ENCODE assay signal across 14 mouse cellular contexts in the genomic region with DNA sequence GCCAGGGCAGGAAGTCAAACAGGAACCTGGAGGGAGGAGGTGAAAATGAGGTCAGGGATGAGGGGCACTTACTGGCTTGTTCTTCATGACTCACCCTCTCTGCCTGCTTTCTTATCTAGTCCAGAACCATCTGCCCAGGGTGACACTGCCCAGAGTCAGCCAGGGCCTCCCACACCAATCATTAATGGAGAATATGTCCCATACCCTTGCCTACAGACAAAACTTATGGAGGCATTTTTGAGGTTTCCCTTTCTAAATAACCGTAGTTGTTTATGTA. TPM values are rescaled to one million over a fixed set of nuclear protein-coding genes. Genes with fewer than 3 reads are reported as not detected.
DNase-seq lines count a peak whose midpoint lies in the region; ATAC-seq and TF ChIP-seq lines count a peak whose summit lies in the region.
"Had no signal": no experiment of that assay in that cellular context is flagged by ENCODE, and none has a peak within 500 bp of the region (broad histone marks: within the 10 kb centered on the region; RNA-seq: fewer than 3 reads in every experiment).

No protein-coding gene starts in this region.

- H3K9ac ChIP-seq in intestine, postnatal 0 days (ENCODE audit: low read depth, low read length) = no peak overlapping the region

- peak overlapping the region; percentile 7; the same call in 1 of the 2 replicates for H3K27ac ChIP-seq in heart, embryonic 10.5 days
- H3K27ac ChIP-seq in intestine, postnatal 0 days (ENCODE audit: low read depth, low read length) = no peak overlapping the region
- H3K27ac ChIP-seq: layer of hippocampus, adult 2 months had no signal

- H3K4me1 ChIP-seq in heart, embryonic 10.5 days = peaks cover 13% of the 10 kb centered on the region; the same call in 1 of the 2 replicates
- no peaks in the 10 kb centered on the region for H3K4me1 ChIP-seq in intestine, postnatal 0 days (replicated peaks; ENCODE audit: control insufficient read depth, insufficient read depth, low read length)

- H3K4me3 ChIP-seq in heart, embryonic 10.5 days = no peak overlapping the region
- H3K4me3 ChIP-seq in intestine, postnatal 0 days (ENCODE audit: low read depth, low read length) = no peak overlapping the region
- H3K4me3 ChIP-seq: erythroblast, embryonic 14.5 days; layer of hippocampus, adult 2 months had no signal

- intact Hi-C loops in left cerebral cortex, postnatal 14 days (cut with DNase I) = loop anchor here (5.0 to 10.0 kb wide), 4 partner anchors 107 to 467 kb away; a partner anchor contains a TSS

- no peaks in the 10 kb centered on the region for H3K36me3 ChIP-seq in heart, embryonic 10.5 days
- no peaks in the 10 kb centered on the region for H3K36me3 ChIP-seq in intestine, postnatal 0 days (ENCODE audit: control insufficient read depth, insufficient read depth)

- DNase-seq in heart, embryonic 10.5 days (ENCODE audit: low spot score) = no peak
- DNase-seq in heart, adult 18-20 months = no peak
- peak; percentile 23 for DNase-seq in lung, postnatal 10 days
- DNase-seq in lung, postnatal 25 days (ENCODE audit: low spot score) = no peak
- no peak for DNase-seq in frontal cortex, postnatal 10 days (ENCODE audit: low spot score in 2 of 2)
- no peak for DNase-seq in spleen, postnatal 14 days (ENCODE audit: low spot score in 2 of 2)
- DNase-seq in left cerebral cortex, postnatal 14 days (ENCODE audit: low spot score in 2 of 2) = no peak
- DNase-seq: cerebellum, postnatal 10 days; gastrocnemius, postnatal 25 days; retina, postnatal 1 day had no signal

- no peaks in the 10 kb centered on the region for H3K27me3 ChIP-seq in heart, embryonic 10.5 days (ENCODE audit: insufficient read depth, poor library complexity, severe bottlenecking)
- no peaks in the 10 kb centered on the region for H3K27me3 ChIP-seq in intestine, postnatal 0 days (replicated peaks; ENCODE audit: control insufficient read depth, insufficient read depth, low read length)
- H3K27me3 ChIP-seq: CH12.LX had no signal

- TF ChIP-seq CTCF in intestine, postnatal 0 days (IDR thresholded peaks at IDR 0.05; ENCODE audit: low read depth) = no peak

- WGBS in heart, embryonic 10.5 days = 53% methylated on average over 1 of the region's 1 CpGs
- WGBS in intestine, postnatal 0 days = 46% methylated on average over 1 of the region's 1 CpGs

- no peak overlapping the region for H3K4me2 ChIP-seq in intestine, postnatal 0 days (replicated peaks; ENCODE audit: low read depth)

- ATAC-seq in intestine, postnatal 0 days = peak; percentile 68

- H3K9me3 ChIP-seq in heart, embryonic 10.5 days = no peaks in the 10 kb centered on the region
- H3K9me3 ChIP-seq in intestine, postnatal 0 days (ENCODE audit: control insufficient read depth) = no peaks in the 10 kb centered on the region

RNA-seq across cellular contexts. Expression of a gene that starts 46.0 kb away (rescaled TPM):
- 17.7 and 43.1 TPM in 2 replicates for polyA plus RNA-seq in heart, embryonic 10.5 days (2016; fragmentation: Nextera tagmentation; extraction: Ambion mirVana)
- 10 to 100 TPM; 14.7 to 18.6 TPM for total RNA-seq in heart, adult 18-20 months (2021)
- 15.6 and 17.8 TPM in 2 replicates for polyA plus RNA-seq in intestine, postnatal 0 days (2015; fragmentation: Nextera tagmentation; extraction: Ambion mirVana)
- total RNA-seq in left cerebral cortex, postnatal 14 days (2021) = 10 to 100 TPM in 1 of 2 experiments, 1 to 10 TPM in 1; 8.3 to 10.6 TPM
- polyA plus RNA-seq: erythroblast, embryonic 14.5 days had no signal
